Mouse (Mus musculus) small intestine, adult 2 months (tissue): ENCODE data around the gene Racgap1.

Experiments
- CTCF ChIP-seq: fragments of 200-500 bp; IDR thresholded peaks from 2 replicates; pipeline ENCODE4 v1.5.1; 2012; ENCODE audit warnings: low read depth, mild to moderate bottlenecking, control low read depth, inconsistent platforms, low read length, moderate library complexity, mixed read lengths; ENCODE audit not compliant: insufficient replicate concordance, insufficient read length; ENCODE audit errors: extremely low read depth
- POLR2A ChIP-seq: fragments of 200-500 bp; IDR thresholded peaks from 2 replicates; pipeline ENCODE4 v1.6.1; 2012; ENCODE audit warnings: low read depth, mild to moderate bottlenecking, control low read depth, inconsistent platforms, low read length, moderate library complexity

GRCm38 (mm10) chr15:99698533-99699085 is 47.2 kb upstream of the Racgap1 start:
- TF ChIP-seq POLR2A (no peak), CTCF (no peak)
